ENCODE assay signal across 9 mouse cellular contexts in the genomic region with DNA sequence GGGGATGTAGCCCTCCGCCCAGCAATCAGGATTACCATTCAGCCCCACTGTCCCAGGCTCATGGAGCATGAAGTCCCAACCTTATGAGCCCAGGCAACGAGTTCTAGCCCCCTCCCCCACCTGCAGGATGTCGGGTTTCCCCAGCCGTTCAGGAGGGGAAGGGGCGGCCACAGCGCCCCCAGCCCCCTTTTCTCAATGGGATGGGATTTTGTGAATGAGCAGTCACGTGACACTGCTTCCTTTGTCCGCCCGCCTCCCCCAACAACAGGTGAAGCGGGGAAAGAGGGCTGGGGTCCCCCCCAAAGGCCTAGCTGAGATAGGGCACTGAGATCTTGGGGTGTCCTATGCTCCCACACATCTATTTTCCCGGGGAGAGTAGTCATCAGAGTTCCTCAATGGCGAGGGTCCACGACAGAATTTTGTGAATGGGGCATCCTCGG. TPM values are rescaled to one million over a fixed set of nuclear protein-coding genes. Genes with fewer than 3 reads are reported as not detected.
A peak's percentile ranks its signal among the peaks of the same experiment; 100 is the strongest.
DNase-seq lines count a peak whose midpoint lies in the region; ATAC-seq and TF ChIP-seq lines count a peak whose summit lies in the region.
"Had no signal": no experiment of that assay in that cellular context is flagged by ENCODE, and none has a peak within 500 bp of the region (broad histone marks: within the 10 kb centered on the region; RNA-seq: fewer than 3 reads in every experiment).

No protein-coding gene starts in this region.

- peak overlapping the region; percentile 59 for H3K4me2 ChIP-seq in forebrain, postnatal 0 days (ENCODE audit: low read depth)

- peaks cover 61% of the 10 kb centered on the region for H3K4me1 ChIP-seq in megakaryocyte, embryonic 14.5 days
- H3K4me1 ChIP-seq in forebrain, postnatal 0 days (ENCODE audit: insufficient read depth) = peaks cover 13% of the 10 kb centered on the region; the same call in 1 of the 2 replicates
- H3K4me1 ChIP-seq in testis, adult 2 months (ENCODE audit: control insufficient read depth, insufficient read depth, low read length) = peaks cover 46% of the 10 kb centered on the region

- no peak for TF ChIP-seq POLR2A in testis, adult 2 months (IDR thresholded peaks at IDR 0.05; ENCODE audit: control insufficient read depth, low read depth, low read length)

- H3K36me3 ChIP-seq in megakaryocyte, embryonic 14.5 days (replicated peaks; ENCODE audit: low read length) = peaks cover 54% of the 10 kb centered on the region
- H3K36me3 ChIP-seq in forebrain, postnatal 0 days (ENCODE audit: insufficient read depth) = peaks cover 14% of the 10 kb centered on the region
- H3K36me3 ChIP-seq in macrophage (ENCODE audit: inconsistent target) = peaks cover 1% of the 10 kb centered on the region; the same call in 1 of the 2 replicates
- no peaks in the 10 kb centered on the region for H3K36me3 ChIP-seq in testis, adult 2 months (ENCODE audit: control insufficient read depth, insufficient read depth, low read length)

- peak overlapping the region; percentile 95 for H3K4me3 ChIP-seq in megakaryocyte, embryonic 14.5 days (replicated peaks)
- peak overlapping the region; percentile 75 for H3K4me3 ChIP-seq in forebrain, postnatal 0 days (ENCODE audit: low read depth, low read length)
- peak overlapping the region; percentile 58 for H3K4me3 ChIP-seq in macrophage (ENCODE audit: inconsistent target)
- peak overlapping the region; percentile 96 for H3K4me3 ChIP-seq in testis, adult 2 months (ENCODE audit: control insufficient read depth, low read depth, low read length)

- TF ChIP-seq CTCF in forebrain, postnatal 0 days (IDR thresholded peaks at IDR 0.05; ENCODE audit: low read depth) = peak; percentile 20
- TF ChIP-seq CTCF in testis, adult 2 months (IDR thresholded peaks at IDR 0.05; ENCODE audit: control insufficient read depth, insufficient read depth, insufficient replicate concordance, low read depth, low read length) = no peak

- peak overlapping the region; percentile 72 for H3K9ac ChIP-seq in forebrain, postnatal 0 days

- H3K27ac ChIP-seq in forebrain, postnatal 0 days (ENCODE audit: low read depth, low read length) = peak overlapping the region; percentile 81
- H3K27ac ChIP-seq in macrophage = no peak overlapping the region
- peak overlapping the region; percentile 32 for H3K27ac ChIP-seq in testis, adult 2 months (ENCODE audit: control insufficient read depth, insufficient read depth, low read depth, low read length)

- H3K27me3 ChIP-seq in megakaryocyte, embryonic 14.5 days (replicated peaks) = peaks cover 2% of the 10 kb centered on the region
- H3K27me3 ChIP-seq in forebrain, postnatal 0 days (ENCODE audit: insufficient read depth, low read length) = peaks cover 32% of the 10 kb centered on the region
- H3K27me3 ChIP-seq in testis, adult 2 months (ENCODE audit: control insufficient read depth, insufficient read depth, low read length) = no peaks in the 10 kb centered on the region
- H3K27me3 ChIP-seq: Patski had no signal

- peak; percentile 50 for DNase-seq in embryo, embryonic 10 days (ENCODE audit: low spot score)
- DNase-seq in embryo, embryonic 10.5 days (ENCODE audit: low spot score) = no peak
- DNase-seq in forebrain, postnatal 0 days = peak; percentile 80
- DNase-seq in thymus, postnatal 14 days = no peak

- under 1% methylated on average over 14 of the region's 14 CpGs for WGBS in forebrain, postnatal 0 days
- WGBS in macrophage (ENCODE audit: missing documents) = 14% methylated on average over 8 of the region's 14 CpGs

- no peak for ATAC-seq in megakaryocyte, adult 5-6 weeks (ENCODE audit: poor library complexity, severe bottlenecking)
- ATAC-seq in forebrain, postnatal 0 days = peak; percentile 25; the same call in 1 of the 2 replicates

- H3K79me2 ChIP-seq in macrophage (ENCODE audit: inconsistent target) = no peaks in the 10 kb centered on the region

- H3K9me3 ChIP-seq in megakaryocyte, embryonic 14.5 days = no peaks in the 10 kb centered on the region
- no peaks in the 10 kb centered on the region for H3K9me3 ChIP-seq in forebrain, postnatal 0 days (ENCODE audit: low read length)

RNA-seq across cellular contexts. Expression of a gene that starts 1.2 kb away (rescaled TPM):
- polyA plus RNA-seq in megakaryocyte, embryonic 14.5 days (2012; ENCODE audit: insufficient read depth, low replicate concordance) = 16.0 and 26.1 TPM in 2 replicates
- 0.80 and 0.91 TPM in 2 replicates for total RNA-seq in megakaryocyte, adult 5-6 weeks (2015)
- total RNA-seq in megakaryocyte, adult 5-6 weeks (2017) = 0.29 and 0.81 TPM in 2 replicates
- 0.67 and 0.77 TPM in 2 replicates for total RNA-seq in forebrain, postnatal 0 days (2014; rRNA removed)
- polyA plus RNA-seq in forebrain, postnatal 0 days (2015; fragmentation: Nextera tagmentation; extraction: Ambion mirVana) = 0.39 and 0.40 TPM in 2 replicates
- 1 to 10 TPM in 7 of 26 experiments, under 1 TPM in 10, not detected in 9; 0.16 to 1.4 (median 0.79) TPM for total RNA-seq in macrophage (2018; cell fraction: chromatin; rRNA removed)
- 1 to 10 TPM in 1 of 26 experiments, under 1 TPM in 25; 0.27 to 1.1 (median 0.50) TPM for total RNA-seq in macrophage (2018; cell fraction: cytosol; rRNA removed)
- total RNA-seq in macrophage (2018; cell fraction: nucleus; rRNA removed) = 1 to 10 TPM in 7 of 26 experiments, under 1 TPM in 15, not detected in 4; 0.18 to 1.9 (median 0.64) TPM
- polyA plus RNA-seq in macrophage (2018) = 0.40 to 0.90 TPM (median 0.70 TPM) in 3 replicates
- polyA plus RNA-seq in testis, adult 2 months (2012; rRNA removed) = 506 and 536 TPM in 2 replicates

RNA-seq across cellular contexts. Expression of a gene that starts 1.4 kb away (rescaled TPM):
- polyA plus RNA-seq in megakaryocyte, embryonic 14.5 days (2012; ENCODE audit: insufficient read depth, low replicate concordance) = 5.9 and 7.0 TPM in 2 replicates
- 0.66 and 1.3 TPM in 2 replicates for total RNA-seq in megakaryocyte, adult 5-6 weeks (2015)
- total RNA-seq in megakaryocyte, adult 5-6 weeks (2017) = 0.77 and 0.94 TPM in 2 replicates
- 19.0 and 29.0 TPM in 2 replicates for total RNA-seq in forebrain, postnatal 0 days (2014; rRNA removed)
- 4.7 and 6.8 TPM in 2 replicates for polyA plus RNA-seq in forebrain, postnatal 0 days (2015; fragmentation: Nextera tagmentation; extraction: Ambion mirVana)
- total RNA-seq in macrophage (2018; cell fraction: chromatin; rRNA removed) = 10 to 100 TPM in 20 of 26 experiments, 1 to 10 TPM in 6; 6.8 to 28.2 (median 12.9) TPM
- 1 to 10 TPM in 4 of 26 experiments, under 1 TPM in 22; 0.27 to 2.0 (median 0.63) TPM for total RNA-seq in macrophage (2018; cell fraction: cytosol; rRNA removed)
- 10 to 100 TPM in 13 of 26 experiments, 1 to 10 TPM in 13; 4.5 to 20.3 (median 9.9) TPM for total RNA-seq in macrophage (2018; cell fraction: nucleus; rRNA removed)
- polyA plus RNA-seq in macrophage (2018) = 0.95 to 2.3 TPM (median 1.6 TPM) in 3 replicates
- 40.9 and 41.8 TPM in 2 replicates for polyA plus RNA-seq in testis, adult 2 months (2012; rRNA removed)

RNA-seq across cellular contexts. Expression of a gene that starts 11.7 kb away (rescaled TPM):
- polyA plus RNA-seq in megakaryocyte, embryonic 14.5 days (2012; ENCODE audit: insufficient read depth, low replicate concordance) = 131 and 177 TPM in 2 replicates
- 204 and 215 TPM in 2 replicates for total RNA-seq in megakaryocyte, adult 5-6 weeks (2015)
- 191 and 207 TPM in 2 replicates for total RNA-seq in megakaryocyte, adult 5-6 weeks (2017)
- total RNA-seq in forebrain, postnatal 0 days (2014; rRNA removed) = 245 and 253 TPM in 2 replicates
- polyA plus RNA-seq in forebrain, postnatal 0 days (2015; fragmentation: Nextera tagmentation; extraction: Ambion mirVana) = 292 and 338 TPM in 2 replicates
- 100 to 1,000 TPM; 145 to 453 (median 242) TPM for total RNA-seq in macrophage (2018; cell fraction: chromatin; rRNA removed)
- 100 to 1,000 TPM; 264 to 504 (median 382) TPM for total RNA-seq in macrophage (2018; cell fraction: cytosol; rRNA removed)
- total RNA-seq in macrophage (2018; cell fraction: nucleus; rRNA removed) = 100 to 1,000 TPM; 154 to 428 (median 265) TPM
- 296 to 477 TPM (median 343 TPM) in 3 replicates for polyA plus RNA-seq in macrophage (2018)
- polyA plus RNA-seq in testis, adult 2 months (2012; rRNA removed) = 362 and 383 TPM in 2 replicates

RNA-seq across cellular contexts. Expression of a gene that starts 12.8 kb away (rescaled TPM):
- 75.5 and 135 TPM in 2 replicates for polyA plus RNA-seq in megakaryocyte, embryonic 14.5 days (2012; ENCODE audit: insufficient read depth, low replicate concordance)
- total RNA-seq in megakaryocyte, adult 5-6 weeks (2015) = 26.5 and 26.7 TPM in 2 replicates
- 24.0 and 24.2 TPM in 2 replicates for total RNA-seq in megakaryocyte, adult 5-6 weeks (2017)
- total RNA-seq in forebrain, postnatal 0 days (2014; rRNA removed) = 15.9 and 23.5 TPM in 2 replicates
- polyA plus RNA-seq in forebrain, postnatal 0 days (2015; fragmentation: Nextera tagmentation; extraction: Ambion mirVana) = 24.7 and 25.3 TPM in 2 replicates
- total RNA-seq in macrophage (2018; cell fraction: chromatin; rRNA removed) = 10 to 100 TPM in 24 of 26 experiments, 1 to 10 TPM in 2; 8.8 to 41.7 (median 20.5) TPM
- total RNA-seq in macrophage (2018; cell fraction: cytosol; rRNA removed) = 10 to 100 TPM in 12 of 26 experiments, 1 to 10 TPM in 14; 6.3 to 13.0 (median 9.8) TPM
- 10 to 100 TPM in 24 of 26 experiments, 1 to 10 TPM in 2; 6.7 to 41.3 (median 19.7) TPM for total RNA-seq in macrophage (2018; cell fraction: nucleus; rRNA removed)
- polyA plus RNA-seq in macrophage (2018) = 6.9 to 13.8 TPM (median 12.9 TPM) in 3 replicates
- polyA plus RNA-seq in testis, adult 2 months (2012; rRNA removed) = 194 and 338 TPM in 2 replicates

RNA-seq across cellular contexts. Expression of a gene that starts 34.2 kb away (rescaled TPM):
- polyA plus RNA-seq in megakaryocyte, embryonic 14.5 days (2012; ENCODE audit: insufficient read depth, low replicate concordance) = 1.9 and 7.5 TPM in 2 replicates
- 75.1 and 80.4 TPM in 2 replicates for total RNA-seq in megakaryocyte, adult 5-6 weeks (2015)
- 25.6 and 58.0 TPM in 2 replicates for total RNA-seq in megakaryocyte, adult 5-6 weeks (2017)
- 1.8 and 4.0 TPM in 2 replicates for total RNA-seq in forebrain, postnatal 0 days (2014; rRNA removed)
- polyA plus RNA-seq in forebrain, postnatal 0 days (2015; fragmentation: Nextera tagmentation; extraction: Ambion mirVana) = 0.84 and 1.3 TPM in 2 replicates
- 10 to 100 TPM in 8 of 26 experiments, 1 to 10 TPM in 18; 1.9 to 20.4 (median 7.0) TPM for total RNA-seq in macrophage (2018; cell fraction: chromatin; rRNA removed)
- 1 to 10 TPM in 22 of 26 experiments, under 1 TPM in 4; 0.72 to 6.4 (median 2.6) TPM for total RNA-seq in macrophage (2018; cell fraction: cytosol; rRNA removed)
- 10 to 100 TPM in 13 of 26 experiments, 1 to 10 TPM in 13; 3.1 to 31.7 (median 10.5) TPM for total RNA-seq in macrophage (2018; cell fraction: nucleus; rRNA removed)
- 1.8 to 9.4 TPM (median 2.2 TPM) in 3 replicates for polyA plus RNA-seq in macrophage (2018)
- 0.31 and 1.1 TPM in 2 replicates for polyA plus RNA-seq in testis, adult 2 months (2012; rRNA removed)

Comparison
In these comparisons a context has a peak if more than half of its experiments do, and no peak if none do; other contexts are left out.
1. DNase-seq: peak in embryo, embryonic 10 days (single experiment) and forebrain, postnatal 0 days (single experiment); none in embryo, embryonic 10.5 days (single experiment) and thymus, postnatal 14 days (single experiment).
2. RNA of a gene that starts 1.2 kb away (polyA plus RNA-seq): 506 to 536 TPM in testis, adult 2 months; 16.0 to 26.1 TPM in megakaryocyte, embryonic 14.5 days, 0.40 to 0.90 TPM in macrophage and 0.39 to 0.40 TPM in forebrain, postnatal 0 days; every median in the first group is over 10 times any median in the second.
3. Peak in every context shown above with its lines, with median percentiles within 50 percentile points of each other: H3K4me3 ChIP-seq.